In the genomic region with DNA sequence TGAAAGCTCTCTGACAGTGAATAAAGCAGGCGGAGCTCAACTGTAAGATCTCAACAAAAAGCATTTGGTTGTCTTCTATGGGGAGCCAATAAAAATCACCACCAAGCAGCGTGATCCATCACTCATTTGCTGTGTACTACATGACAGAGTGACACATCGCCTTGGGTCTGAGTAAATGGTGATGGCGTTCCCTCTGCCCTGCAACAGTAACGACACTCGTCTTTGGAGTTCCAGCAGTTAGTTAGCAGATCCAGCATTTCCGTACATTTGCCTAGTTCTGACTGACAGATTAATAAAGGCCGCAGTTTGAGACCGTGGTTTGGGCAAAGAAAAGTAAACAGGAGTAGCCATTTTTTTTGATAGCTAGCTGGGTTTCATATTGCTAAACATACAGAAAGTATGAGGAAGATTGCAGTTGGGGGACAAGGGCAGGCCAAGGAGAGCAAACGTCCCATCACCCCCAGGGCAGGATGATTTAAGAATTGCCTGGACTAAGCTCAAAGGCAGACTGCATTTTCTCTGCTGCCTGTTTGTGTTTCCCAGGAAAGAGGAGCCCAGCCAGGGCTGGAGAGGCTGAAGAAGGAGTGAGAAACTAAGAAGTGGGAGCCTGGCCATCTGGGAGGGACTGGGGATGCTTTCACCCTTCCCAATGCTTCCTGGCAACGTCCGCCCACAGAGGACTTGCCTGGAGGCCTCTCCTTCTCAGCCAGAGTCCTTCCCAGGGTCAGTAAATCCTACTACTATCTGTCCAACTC, we compare ENCODE assay signal across 9 mouse cellular contexts. TPM values are rescaled to one million over a fixed set of nuclear protein-coding genes. Genes with fewer than 3 reads are reported as not detected.
DNase-seq lines count a peak whose midpoint lies in the region; ATAC-seq and TF ChIP-seq lines count a peak whose summit lies in the region.
"Had no signal": no experiment of that assay in that cellular context is flagged by ENCODE, and none has a peak within 500 bp of the region (broad histone marks: within the 10 kb centered on the region; RNA-seq: fewer than 3 reads in every experiment).

No protein-coding gene starts in this region.

- H3K4me3 ChIP-seq in lung, adult 2 months (replicated peaks; ENCODE audit: extremely low read depth, low read depth, low read length) = no peak overlapping the region
- H3K4me3 ChIP-seq in intestine, embryonic 16.5 days (ENCODE audit: low read length) = no peak overlapping the region
- H3K4me3 ChIP-seq in midbrain, embryonic 10.5 days = no peak overlapping the region
- no peak overlapping the region for H3K4me3 ChIP-seq in stomach, embryonic 15.5 days (replicated peaks)

- TF ChIP-seq POLR2A in lung, adult 2 months (IDR thresholded peaks at IDR 0.05; ENCODE audit: borderline replicate concordance, extremely low read depth, low read depth, low read length) = no peak

- H3K4me2 ChIP-seq in intestine, embryonic 16.5 days (ENCODE audit: low read depth, low read length) = no peak overlapping the region
- H3K4me2 ChIP-seq in stomach, embryonic 15.5 days = peak overlapping the region; percentile 2; the same call in 1 of the 2 replicates

- no peak for TF ChIP-seq CTCF in lung, adult 2 months (IDR thresholded peaks at IDR 0.05; ENCODE audit: insufficient read depth, low read length)

- no peaks in the 10 kb centered on the region for H3K4me1 ChIP-seq in lung, adult 2 months (ENCODE audit: control insufficient read depth, insufficient read depth, low read length)
- H3K4me1 ChIP-seq in intestine, embryonic 16.5 days (ENCODE audit: control insufficient read depth, insufficient read depth, low read length) = no peaks in the 10 kb centered on the region
- H3K4me1 ChIP-seq in midbrain, embryonic 10.5 days = peaks cover 13% of the 10 kb centered on the region
- H3K4me1 ChIP-seq in stomach, embryonic 15.5 days = peaks cover 3% of the 10 kb centered on the region; the same call in 1 of the 2 replicates

- H3K36me3 ChIP-seq in intestine, embryonic 16.5 days (ENCODE audit: control insufficient read depth, insufficient read depth, low read length) = no peaks in the 10 kb centered on the region
- no peaks in the 10 kb centered on the region for H3K36me3 ChIP-seq in midbrain, embryonic 10.5 days
- no peaks in the 10 kb centered on the region for H3K36me3 ChIP-seq in stomach, embryonic 15.5 days

- no peaks in the 10 kb centered on the region for H3K9me3 ChIP-seq in intestine, embryonic 16.5 days (ENCODE audit: control insufficient read depth, low read length)
- no peaks in the 10 kb centered on the region for H3K9me3 ChIP-seq in midbrain, embryonic 10.5 days (replicated peaks)
- no peaks in the 10 kb centered on the region for H3K9me3 ChIP-seq in stomach, embryonic 15.5 days

- WGBS in lung, adult 2 months = 43% methylated on average over 12 of the region's 12 CpGs
- 45% methylated on average over 12 of the region's 12 CpGs for WGBS in intestine, embryonic 16.5 days
- 73% methylated on average over 12 of the region's 12 CpGs for WGBS in midbrain, embryonic 10.5 days
- WGBS in stomach, embryonic 15.5 days = 32% methylated on average over 12 of the region's 12 CpGs

- no peak overlapping the region for H3K27ac ChIP-seq in intestine, embryonic 16.5 days (ENCODE audit: low read length)
- H3K27ac ChIP-seq in midbrain, embryonic 10.5 days (replicated peaks) = peak overlapping the region; percentile 65
- H3K27ac ChIP-seq in stomach, embryonic 15.5 days = peak overlapping the region; percentile 62; the same call in 1 of the 2 replicates
- H3K27ac ChIP-seq: liver, embryonic 14.5 days had no signal

- no peaks in the 10 kb centered on the region for H3K27me3 ChIP-seq in intestine, embryonic 16.5 days (replicated peaks; ENCODE audit: control insufficient read depth, insufficient read depth, low read length)
- no peaks in the 10 kb centered on the region for H3K27me3 ChIP-seq in midbrain, embryonic 10.5 days (ENCODE audit: low read depth, poor library complexity, severe bottlenecking)
- H3K27me3 ChIP-seq in stomach, embryonic 15.5 days (replicated peaks) = no peaks in the 10 kb centered on the region

- 0 out of 2 replicates have a peak, but pooled peaks have one; percentile 26 for ATAC-seq in intestine, embryonic 16.5 days
- ATAC-seq in stomach, embryonic 15.5 days (ENCODE audit: insufficient read depth, low FRiP score, low read depth) = peak; percentile 52
- no peak for ATAC-seq in erythroblast, adult 5-6 weeks (replicated peaks; ENCODE audit: low FRiP score, poor library complexity, severe bottlenecking)

- H3K9ac ChIP-seq in intestine, embryonic 16.5 days (ENCODE audit: low read depth, low read length) = no peak overlapping the region
- H3K9ac ChIP-seq in stomach, embryonic 15.5 days = no peak overlapping the region
- H3K9ac ChIP-seq: liver, embryonic 14.5 days had no signal

- peak; percentile 31 to 34 for DNase-seq in lung, adult 18-20 months
- DNase-seq in lung, adult 2 months = no peak
- DNase-seq in frontal cortex, postnatal 36 days (ENCODE audit: low spot score in 2 of 2) = peak; percentile 26 to 69
- peak; percentile 24 for DNase-seq in midbrain, embryonic 10.5 days (ENCODE audit: low spot score)
- no peak for DNase-seq in spleen, postnatal 10 days (ENCODE audit: low spot score in 2 of 2)

RNA-seq across cellular contexts. Expression of a gene that starts 11.5 kb away (rescaled TPM):
- 6.2 and 6.6 TPM in 2 replicates for polyA plus RNA-seq in lung, adult 2 months (2012; rRNA removed)
- polyA plus RNA-seq in intestine, embryonic 16.5 days (2015; fragmentation: Nextera tagmentation; extraction: Ambion mirVana) = 2.7 and 3.4 TPM in 2 replicates
- 17.1 and 21.6 TPM in 2 replicates for polyA plus RNA-seq in midbrain, embryonic 10.5 days (2016; fragmentation: Nextera tagmentation; extraction: Ambion mirVana)
- 10.1 and 10.4 TPM in 2 replicates for polyA plus RNA-seq in stomach, embryonic 15.5 days (2015; fragmentation: Nextera tagmentation; extraction: Ambion mirVana)
- not detected in 2 replicates for total RNA-seq in erythroblast, adult 5-6 weeks (2015; ENCODE audit: low replicate concordance)
- not detected in 2 replicates for total RNA-seq in erythroblast, adult 5-6 weeks (2017; ENCODE audit: low replicate concordance)

RNA-seq across cellular contexts. Expression of a gene that starts 56.1 kb away (rescaled TPM):
- 26.9 and 34.2 TPM in 2 replicates for polyA plus RNA-seq in lung, adult 2 months (2012; rRNA removed)
- 10.1 and 10.2 TPM in 2 replicates for polyA plus RNA-seq in intestine, embryonic 16.5 days (2015; fragmentation: Nextera tagmentation; extraction: Ambion mirVana)
- 22.2 and 26.9 TPM in 2 replicates for polyA plus RNA-seq in midbrain, embryonic 10.5 days (2016; fragmentation: Nextera tagmentation; extraction: Ambion mirVana)
- 32.0 and 35.5 TPM in 2 replicates for polyA plus RNA-seq in stomach, embryonic 15.5 days (2015; fragmentation: Nextera tagmentation; extraction: Ambion mirVana)
- 37.2 and 37.7 TPM in 2 replicates for total RNA-seq in erythroblast, adult 5-6 weeks (2015; ENCODE audit: low replicate concordance)
- total RNA-seq in erythroblast, adult 5-6 weeks (2017; ENCODE audit: low replicate concordance) = 42.0 and 69.7 TPM in 2 replicates

Comparison
In these comparisons a context has a peak if more than half of its experiments do, and no peak if none do; other contexts are left out.
1. DNase-seq: peak in lung, adult 18-20 months (2 of 2), frontal cortex, postnatal 36 days (2 of 2) and midbrain, embryonic 10.5 days (single experiment); none in lung, adult 2 months (single experiment) and spleen, postnatal 10 days (0 of 2).